Mouse (Mus musculus): Measurements from ENCODE around the gene Fuca1.

DNA sequence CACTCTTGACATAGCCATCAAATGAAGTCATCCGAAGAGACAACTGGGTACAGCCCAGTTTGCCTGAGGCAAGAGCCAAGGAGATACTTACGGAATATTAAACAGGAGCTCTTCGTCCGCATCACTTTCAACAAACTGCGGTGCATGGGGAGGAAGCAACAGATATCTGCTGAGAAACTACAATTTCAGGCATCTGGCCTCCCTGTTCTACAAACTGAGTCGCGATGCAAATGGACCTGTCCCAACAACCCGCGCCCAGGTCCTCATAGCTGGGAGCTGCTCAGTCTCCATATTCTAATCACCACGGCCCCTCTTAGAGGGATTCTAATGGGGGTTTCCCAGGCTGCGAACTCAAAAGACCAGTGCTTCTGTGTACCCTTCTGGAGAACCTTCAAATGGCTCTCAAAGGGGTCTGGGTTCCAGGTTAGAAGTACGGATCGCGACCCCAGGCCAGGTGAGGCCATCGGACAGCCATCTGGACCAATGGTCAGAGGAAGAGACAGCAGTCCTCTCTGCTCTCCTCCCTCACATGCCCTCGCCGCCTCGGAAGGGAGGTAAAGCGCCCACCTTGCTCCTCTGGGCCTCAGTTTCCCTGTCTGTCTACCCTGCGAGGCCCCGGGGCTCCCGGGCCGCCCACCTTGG, 65.9 kb downstream of the Fuca1 start:
- TF ChIP-seq POLR2A (IDR thresholded peaks at IDR 0.05; ENCODE audit: insufficient read length, low read depth) (no peak), MAX (IDR thresholded peaks at IDR 0.05; ENCODE audit: low read depth) (no peak), TCF3 (IDR thresholded peaks at IDR 0.05; ENCODE audit: insufficient read length, low read depth) (no peak), POLR2AphosphoS2 (IDR thresholded peaks at IDR 0.05; ENCODE audit: insufficient read length, low read depth) (no peak), TCF12 (IDR thresholded peaks at IDR 0.05; ENCODE audit: insufficient read depth, poor library complexity, severe bottlenecking) (no peak)

Data from myocyte (in vitro differentiated cells).